Mouse (Mus musculus) heart, postnatal 0 days (tissue): ENCODE data around the gene Apmap. TPM values are rescaled to one million over a fixed set of nuclear protein-coding genes. Genes with fewer than 3 reads are reported as not detected.

Experiments
- ATAC-seq: fragments of 200-750 bp; cut with Nextera tagmentation; 2 replicates; pipeline ENCODE4 v1.8.0; 2017; ENCODE audit warnings: low read depth, moderate number of reproducible peaks, moderate library complexity; ENCODE audit not compliant: insufficient read depth
- DNase-seq: peaks from one replicate; pipeline ENCODE4 v3.0.0-alpha.2; 2016; ENCODE audit warnings: low spot score
- H3K27ac ChIP-seq: fragments of 300-500 bp; sonication (generic); 2 replicates; pipeline ENCODE4 v1.5.1; 2014; ENCODE audit warnings: low read depth, mild to moderate bottlenecking
- H3K27me3 ChIP-seq: fragments of 300-500 bp; sonication (generic); 2 replicates; pipeline ENCODE4 v1.6.1; 2014; ENCODE audit warnings: low read length, mixed read lengths; ENCODE audit not compliant: control insufficient read depth, insufficient read depth
- H3K36me3 ChIP-seq: fragments of 300-500 bp; sonication (generic); replicated peaks from 2 replicates; pipeline ENCODE4 v1.6.1; 2014; ENCODE audit warnings: low read length, mixed read lengths; ENCODE audit not compliant: control insufficient read depth, insufficient read depth
- H3K4me1 ChIP-seq: fragments of 300-500 bp; sonication (generic); 2 replicates; pipeline ENCODE4 v1.6.1; 2014; ENCODE audit warnings: antibody characterized with exemption; ENCODE audit not compliant: control insufficient read depth, insufficient read depth
- H3K4me2 ChIP-seq: fragments of 300-500 bp; sonication (generic); 2 replicates; pipeline ENCODE4 v1.6.1; 2014; ENCODE audit warnings: low read depth, mild to moderate bottlenecking, low read length, moderate library complexity
- H3K4me3 ChIP-seq: fragments of 300-500 bp; sonication (generic); 2 replicates; pipeline ENCODE4 v1.5.1; 2014; ENCODE audit warnings: low read depth, low read length
- H3K9ac ChIP-seq: fragments of 300-500 bp; sonication (generic); replicated peaks from 2 replicates; pipeline ENCODE4 v1.6.1; 2014; ENCODE audit warnings: low read depth, low read length, mixed read lengths
- H3K9me3 ChIP-seq: fragments of 300-500 bp; sonication (generic); replicated peaks from 2 replicates; pipeline ENCODE4 v1.6.1; 2016; ENCODE audit warnings: low read length; ENCODE audit not compliant: control insufficient read depth
- CTCF ChIP-seq: IDR thresholded peaks from 2 replicates; pipeline ENCODE4 v1.5.1; 2016; ENCODE audit warnings: antibody characterized with exemption, control low read depth, low read depth
- EP300 ChIP-seq: IDR thresholded peaks from 2 replicates; pipeline ENCODE4 v1.6.1; 2016; ENCODE audit warnings: antibody characterized with exemption, low read depth
- WGBS: fragments of 180-500 bp; shearing (Covaris S2); extraction: QIAGEN DNeasy Blood & Tissue Kit; methylation state at CpG from one replicate; pipeline ENCODE4 v1.1.7; 2014; 5-methylcytosine and 5-hydroxymethylcytosine counted together
- polyA plus RNA-seq: library from polyadenylated mRNA; unstranded; fragments of >200 nt; fragmentation: Nextera tagmentation; extraction: Ambion mirVana; gene quantifications from 2 replicates; pipeline ENCODE4 v1.2.1, GENCODE M21; 2015
- total RNA-seq: library from RNA; depleted of rRNA; stranded (reverse); fragments of >200 nt; gene quantifications from 2 replicates; pipeline ENCODE4 v1.2.3, GENCODE M21; 2014; ENCODE audit warnings: low replicate concordance; rRNA removed

The Apmap gene
- total RNA-seq (8.5 and 14.4 TPM in 2 replicates), polyA plus RNA-seq (19.0 and 19.8 TPM in 2 replicates)

- peak within 1 kb of the TSS; percentile 87 for H3K4me3 ChIP-seq
- no peaks in the 10 kb centered on the region for H3K27me3 ChIP-seq
- TF ChIP-seq EP300 (no peak), CTCF (no peak; the same call in 1 of the 2 replicates)
- peak within 1 kb of the TSS; percentile 98 for H3K4me2 ChIP-seq
- peak within 1 kb of the TSS; percentile 83 for H3K9ac ChIP-seq
- H3K4me1 ChIP-seq: no peaks in the 10 kb centered on the region
- 1% methylated on average over 42 of the region's 42 CpGs for WGBS
- ATAC-seq (peak; percentile 97), DNase-seq (peak; percentile 98)
- no peaks in the 10 kb centered on the region for H3K9me3 ChIP-seq
- H3K27ac ChIP-seq: peak within 1 kb of the TSS; percentile 62
- H3K36me3 ChIP-seq: no peaks in the 10 kb centered on the region
Observed at GRCm38 (mm10) chr2:150608087-150608799, at the start of gene Apmap. Apmap (minus strand) TSS chr2:150608567.

DNA sequence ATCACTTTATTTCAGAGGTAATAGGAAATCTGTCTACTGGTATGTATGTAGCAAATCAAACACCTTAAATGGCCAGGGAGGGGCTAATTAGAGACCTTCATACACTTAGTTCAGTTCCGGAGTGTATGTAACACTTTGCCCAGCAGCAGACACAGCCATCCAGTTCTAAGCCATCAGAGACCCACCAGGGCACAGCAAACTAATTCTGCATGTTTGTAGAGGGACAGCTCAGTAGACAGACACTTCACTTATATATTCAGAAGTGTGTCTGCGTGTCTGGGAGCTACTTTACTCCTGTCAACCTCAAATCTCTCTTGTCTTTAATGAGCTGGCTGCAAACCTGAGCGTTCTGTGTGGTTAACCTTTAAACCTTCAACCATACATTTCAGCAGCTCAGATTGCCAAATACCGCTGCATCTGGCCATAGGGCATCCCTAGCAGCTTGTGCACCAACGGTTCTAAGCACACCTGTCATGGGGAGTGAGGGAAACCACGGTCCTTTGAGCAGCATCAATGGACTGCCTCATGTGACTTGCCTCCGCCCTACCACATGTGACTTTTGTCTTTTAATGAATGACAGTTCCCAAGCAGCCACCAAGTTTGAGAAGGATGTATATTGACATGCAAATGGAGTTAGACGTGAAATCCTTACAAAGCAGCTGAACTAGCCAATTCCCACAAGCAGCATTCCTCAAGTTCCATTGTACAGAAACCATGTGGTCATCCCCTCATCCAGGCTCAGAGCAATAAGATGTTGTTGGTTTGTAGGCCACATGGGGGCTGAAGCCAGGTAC, 48.8 kb upstream of the Apmap start:
- 0 out of 2 replicates have a peak, but pooled peaks cover 4% of the 10 kb centered on the region for H3K9me3 ChIP-seq
- ATAC-seq (no peak), DNase-seq (no peak)
- H3K27ac ChIP-seq: no peak overlapping the region
- H3K27me3 ChIP-seq: no peaks in the 10 kb centered on the region
- no peak overlapping the region for H3K4me3 ChIP-seq
- H3K4me1 ChIP-seq: peaks cover 7% of the 10 kb centered on the region; the same call in 1 of the 2 replicates
- H3K36me3 ChIP-seq: 0 out of 2 replicates have a peak, but pooled peaks cover 4% of the 10 kb centered on the region
- 68% methylated on average over 8 of the region's 8 CpGs for WGBS
- no peak overlapping the region for H3K9ac ChIP-seq
- TF ChIP-seq EP300: no peak
- TF ChIP-seq CTCF: no peak
- H3K4me2 ChIP-seq: no peak overlapping the region

- ATAC-seq: no peak
- H3K27me3 ChIP-seq: no peaks in the 10 kb centered on the region
- no peak overlapping the region for H3K4me2 ChIP-seq
- 91% methylated on average over 3 of the region's 3 CpGs for WGBS
- 0 out of 2 replicates have a peak, but pooled peaks cover 4% of the 10 kb centered on the region for H3K36me3 ChIP-seq
- H3K4me1 ChIP-seq: peaks cover 7% of the 10 kb centered on the region; the same call in 1 of the 2 replicates
- TF ChIP-seq CTCF (no peak), EP300 (no peak)
- no peak overlapping the region for H3K9ac ChIP-seq
- DNase-seq: no peak
- 0 out of 2 replicates have a peak, but pooled peaks cover 4% of the 10 kb centered on the region for H3K9me3 ChIP-seq
- no peak overlapping the region for H3K4me3 ChIP-seq
- H3K27ac ChIP-seq: no peak overlapping the region
Observed at GRCm38 (mm10) chr2:150656112-150656511, 47.7 kb upstream of the Apmap start.

- 0 out of 2 replicates have a peak, but pooled peaks cover 4% of the 10 kb centered on the region for H3K9me3 ChIP-seq
- 0 out of 2 replicates have a peak, but pooled peaks cover 4% of the 10 kb centered on the region for H3K36me3 ChIP-seq
- H3K9ac ChIP-seq: no peak overlapping the region
- no peak for TF ChIP-seq CTCF
- TF ChIP-seq EP300: no peak
- 58% methylated on average over 6 of the region's 6 CpGs for WGBS
- DNase-seq (no peak), ATAC-seq (no peak)
- no peaks in the 10 kb centered on the region for H3K27me3 ChIP-seq
- H3K4me2 ChIP-seq: no peak overlapping the region
- H3K4me1 ChIP-seq: peaks cover 9% of the 10 kb centered on the region; the same call in 1 of the 2 replicates
- no peak overlapping the region for H3K27ac ChIP-seq
- no peak overlapping the region for H3K4me3 ChIP-seq
Observed at GRCm38 (mm10) chr2:150655290-150655689, 46.9 kb upstream of the Apmap start.

- Histone ChIP-seq H3K4me1 (peaks cover 9% of the 10 kb centered on the region; the same call in 1 of the 2 replicates), H3K36me3 (0 out of 2 replicates have a peak, but pooled peaks cover 4% of the 10 kb centered on the region), H3K9me3 (0 out of 2 replicates have a peak, but pooled peaks cover 4% of the 10 kb centered on the region), H3K9ac (no peak overlapping the region), H3K27ac (no peak overlapping the region), H3K27me3 (no peaks in the 10 kb centered on the region), H3K4me2 (no peak overlapping the region), H3K4me3 (no peak overlapping the region)
- WGBS: 89% methylated on average over 2 of the region's 2 CpGs
- TF ChIP-seq EP300 (no peak), CTCF (no peak)
- no peak for ATAC-seq
- no peak for DNase-seq
Observed at GRCm38 (mm10) chr2:150654814-150655213, 46.4 kb upstream of the Apmap start.
